Mouse (Mus musculus): ENCODE measurements around the gene Mfsd11.
"Not testable (repeated sequence)": the region's sequence is repeated elsewhere in the genome, so short reads cannot be mapped to it uniquely, and the experiment has no call there.

Gene Mfsd11

GRCm38 (mm10) chr11:116847187-116848085 is 4.8 kb upstream of the Mfsd11 start:
- DNase-seq (ENCODE audit: low spot score), result no peak

GRCm38 (mm10) chr11:116848086-116848876 is 4.0 kb upstream of the Mfsd11 start:
- no peak for DNase-seq (ENCODE audit: low spot score)

- DNase-seq (ENCODE audit: low spot score), result not testable (repeated sequence)
Measured at GRCm38 (mm10) chr11:116848877-116849178, 3.4 kb upstream of the Mfsd11 start.

GRCm38 (mm10) chr11:116849587-116849986 is 2.7 kb upstream of the Mfsd11 start:
- no peak for DNase-seq (ENCODE audit: low spot score)

GRCm38 (mm10) chr11:116850085-116850484 is 2.2 kb upstream of the Mfsd11 start:
- DNase-seq (ENCODE audit: low spot score), result no peak

- no peak for DNase-seq (ENCODE audit: low spot score)
Measured at GRCm38 (mm10) chr11:116850833-116851477, 1.3 kb upstream of the Mfsd11 start.

- DNase-seq (ENCODE audit: low spot score), result no peak
Measured at GRCm38 (mm10) chr11:116851576-116852290, 507 bp upstream of the Mfsd11 start.

- peak; percentile 89 for DNase-seq (ENCODE audit: low spot score)
Measured at GRCm38 (mm10) chr11:116852891-116853511, 761 bp downstream of the Mfsd11 start, which contains the start of gene Srsf2. Gene Srsf2 (minus strand): TSS chr11:116853094.

- peak; percentile 92 for DNase-seq (ENCODE audit: low spot score)
Measured at GRCm38 (mm10) chr11:116853512-116853928, 1.3 kb downstream of the Mfsd11 start.

- no peak for DNase-seq (ENCODE audit: low spot score)
Measured at GRCm38 (mm10) chr11:116854279-116854678, 2.0 kb downstream of the Mfsd11 start.

GRCm38 (mm10) chr11:116857183-116857850 is 5.1 kb downstream of the Mfsd11 start:
- no peak for DNase-seq (ENCODE audit: low spot score)

- DNase-seq (ENCODE audit: low spot score), result no peak
Measured at GRCm38 (mm10) chr11:116864444-116864843, 12.2 kb downstream of the Mfsd11 start.

GRCm38 (mm10) chr11:116865945-116866585 is 13.8 kb downstream of the Mfsd11 start:
- no peak for DNase-seq (ENCODE audit: low spot score)

- DNase-seq (ENCODE audit: low spot score), result no peak
Measured at GRCm38 (mm10) chr11:116868129-116868528, 15.9 kb downstream of the Mfsd11 start.

- DNase-seq (ENCODE audit: low spot score), result no peak
Measured at GRCm38 (mm10) chr11:116869223-116869622, 17.0 kb downstream of the Mfsd11 start.

GRCm38 (mm10) chr11:116869641-116870040 is 17.4 kb downstream of the Mfsd11 start:
- DNase-seq (ENCODE audit: low spot score), result no peak

GRCm38 (mm10) chr11:116871538-116871937 is 19.3 kb downstream of the Mfsd11 start:
- no peak for DNase-seq (ENCODE audit: low spot score)

- DNase-seq (ENCODE audit: low spot score), result no peak
Measured at GRCm38 (mm10) chr11:116873987-116874386, 21.7 kb downstream of the Mfsd11 start.

- no peak for DNase-seq (ENCODE audit: low spot score)
Measured at GRCm38 (mm10) chr11:116878454-116878853, 26.2 kb downstream of the Mfsd11 start.

- no peak for DNase-seq (ENCODE audit: low spot score)
Measured at GRCm38 (mm10) chr11:116880839-116881238, 28.6 kb downstream of the Mfsd11 start.

All from c-Kit-positive CD71-positive TER-119-positive erythroid progenitor cells, embryonic 14.5 days (primary cell).